Mouse (Mus musculus) small intestine, adult 2 months (tissue): ENCODE measurements at regions not wholly inside any gene's neighbourhood (a gene's known extent, or its start where the extent isn't known, plus 50 kb on each side); places are given as distances from the start of the nearest gene placed in this dataset.

ENCODE experiments used
- CTCF ChIP-seq: fragments of 200-500 bp; IDR thresholded peaks from 2 replicates; pipeline ENCODE4 v1.5.1; 2012; ENCODE audit warnings: low read depth, mild to moderate bottlenecking, control low read depth, inconsistent platforms, low read length, moderate library complexity, mixed read lengths; ENCODE audit not compliant: insufficient replicate concordance, insufficient read length; ENCODE audit errors: extremely low read depth
- POLR2A ChIP-seq: fragments of 200-500 bp; IDR thresholded peaks from 2 replicates; pipeline ENCODE4 v1.6.1; 2012; ENCODE audit warnings: low read depth, mild to moderate bottlenecking, control low read depth, inconsistent platforms, low read length, moderate library complexity

- TF ChIP-seq CTCF: no peak
- TF ChIP-seq POLR2A: no peak
Observed at GRCm38 (mm10) chr5:102373309-102373971, 107.8 kb upstream of the Arhgap24 start.
